Comparison of ENCODE assay signal across 8 mouse cellular contexts in the genomic region with DNA sequence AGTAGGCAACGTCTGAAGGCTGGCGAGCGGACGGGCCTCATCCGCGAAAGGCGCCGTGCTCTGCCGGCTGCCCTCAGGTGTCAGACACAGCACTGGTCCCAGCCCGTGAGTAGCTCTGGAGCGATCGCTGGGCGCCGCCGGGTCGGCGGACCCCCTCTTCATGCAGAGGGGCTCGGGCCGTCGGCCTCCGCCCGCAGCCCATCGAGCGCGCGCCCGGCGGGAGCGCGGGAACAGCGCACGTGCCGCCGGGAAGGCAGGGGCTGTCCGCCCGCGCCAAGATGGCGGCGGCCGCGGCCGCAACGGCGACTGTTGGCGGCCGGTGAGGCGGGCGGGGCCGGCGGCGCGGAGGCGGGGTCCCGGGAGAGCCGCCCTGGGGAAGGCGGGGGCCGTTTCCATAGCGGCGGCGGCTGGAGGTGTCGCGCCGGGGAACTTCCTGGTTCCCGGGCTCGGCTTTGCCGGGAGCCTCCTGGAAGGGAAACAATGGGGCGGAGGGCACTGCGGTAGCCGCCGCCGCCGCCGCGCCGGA. TPM values are rescaled to one million over a fixed set of nuclear protein-coding genes. Genes with fewer than 3 reads are reported as not detected.
DNase-seq lines count a peak whose midpoint lies in the region; ATAC-seq lines count a peak whose summit lies in the region.

A gene (plus strand): TSS at position 292 of the 526 bp plus-strand sequence.

- intact Hi-C loops in left cerebral cortex, postnatal 10 days (cut with DNase I): loop anchor here (2.0 kb wide), 1 partner anchor 102 kb away; no protein-coding TSS in a partner anchor

- DNase-seq in adipocyte (ENCODE audit: low spot score): peak; percentile 77
- peak; percentile 75 for DNase-seq in embryo, embryonic 10 days (ENCODE audit: low spot score)
- DNase-seq in gastrocnemius, postnatal 10 days: peak; percentile 89
- DNase-seq in left cerebral cortex, postnatal 10 days (ENCODE audit: extremely low spot score in 1 of 2, low spot score in 2 of 2): peak; percentile 45 to 94
- peak; percentile 85 to 87 for DNase-seq in right cerebral cortex, postnatal 10 days (ENCODE audit: low spot score in 2 of 2)
- peak; percentile 92 for DNase-seq in urinary bladder, postnatal 14 days (ENCODE audit: low spot score)

- ATAC-seq in inflammation-experienced regulatory T-cells, adult 6 months: peak; percentile 83
- peak; percentile 82 for ATAC-seq in megakaryocyte progenitor cell, adult 5-6 weeks (replicated peaks; ENCODE audit: poor library complexity)

RNA-seq across cellular contexts. Expression of the gene that starts here (rescaled TPM):
- total RNA-seq in gastrocnemius, postnatal 10 days (2021): 10 to 100 TPM in 1 of 2 experiments, 1 to 10 TPM in 1; 8.9 to 11.4 TPM
- 10 to 100 TPM in 1 of 3 experiments, 1 to 10 TPM in 2; 4.1 to 11.9 (median 7.2) TPM for polyA plus RNA-seq in inflammation-experienced regulatory T-cells, adult 6 months (2017; shearing (Covaris generic))
- total RNA-seq in left cerebral cortex, postnatal 10 days (2021): 10 to 100 TPM; 30.1 to 30.7 TPM
- total RNA-seq in megakaryocyte progenitor cell, adult 5-6 weeks (2015): 13.3 and 19.2 TPM in 2 replicates
- 7.0 and 8.8 TPM in 2 replicates for total RNA-seq in megakaryocyte progenitor cell, adult 5-6 weeks (2017)

Comparison
In these comparisons a context has a peak if more than half of its experiments do, and no peak if none do; other contexts are left out.
1. Peak in every context shown above with its lines: DNase-seq and ATAC-seq.